Mouse (Mus musculus) spleen, adult 2 months (tissue): ENCODE results near the gene Iqsec2.

Source experiments
- CTCF ChIP-seq: fragments of 200-500 bp; IDR thresholded peaks from 2 replicates; pipeline ENCODE4 v1.5.1; 2011; ENCODE audit warnings: mild to moderate bottlenecking, inconsistent platforms; ENCODE audit not compliant: insufficient read depth, insufficient read length, insufficient replicate concordance; ENCODE audit errors: extremely low read depth
- POLR2A ChIP-seq: fragments of 200-500 bp; IDR thresholded peaks from 2 replicates; pipeline ENCODE4 v1.6.1; 2011; ENCODE audit warnings: low read depth, low read length, inconsistent platforms

GRCm38 (mm10) chrX:152151709-152152108, 7.6 kb downstream of the Iqsec2 start:
- TF ChIP-seq CTCF: 0 out of 2 replicates have a peak, but pooled peaks have one; percentile 26
- no peak for TF ChIP-seq POLR2A
